Mouse (Mus musculus): ENCODE measurements at regions not wholly inside any gene's neighbourhood (a gene's known extent, or its start where the extent isn't known, plus 50 kb on each side); places are given as distances from the start of the nearest gene placed in this dataset.

GRCm38 (mm10) chr10:118760441-118760840 is 109.6 kb downstream of the Dyrk2 start:
- ATAC-seq (replicated peaks; ENCODE audit: poor library complexity), result no peak

- ATAC-seq (replicated peaks; ENCODE audit: poor library complexity), result peak; percentile 56
Observed at GRCm38 (mm10) chr10:118761101-118761868, 108.7 kb downstream of the Dyrk2 start.

GRCm38 (mm10) chr10:118765051-118765450 is 105.0 kb downstream of the Dyrk2 start:
- ATAC-seq (replicated peaks; ENCODE audit: poor library complexity), result no peak

GRCm38 (mm10) chr10:118765544-118766441 is 104.2 kb downstream of the Dyrk2 start:
- peak; percentile 76 for ATAC-seq (replicated peaks; ENCODE audit: poor library complexity)

GRCm38 (mm10) chr10:118766826-118767225 is 103.2 kb downstream of the Dyrk2 start:
- no peak for ATAC-seq (replicated peaks; ENCODE audit: poor library complexity)

GRCm38 (mm10) chr10:118769751-118770150 is 100.3 kb downstream of the Dyrk2 start:
- ATAC-seq (replicated peaks; ENCODE audit: poor library complexity), result no peak

GRCm38 (mm10) chr10:118778656-118779055 is 91.4 kb downstream of the Dyrk2 start:
- ATAC-seq (replicated peaks; ENCODE audit: poor library complexity), result peak; percentile 85

- peak; percentile 30; the same call in 1 of the 2 replicates for ATAC-seq (replicated peaks; ENCODE audit: poor library complexity)
Observed at GRCm38 (mm10) chr10:118780831-118781569, 89.0 kb downstream of the Dyrk2 start.

- peak; percentile 60 for ATAC-seq (replicated peaks; ENCODE audit: poor library complexity)
Observed at GRCm38 (mm10) chr10:118781811-118782232, 88.2 kb downstream of the Dyrk2 start.

- no peak for ATAC-seq (replicated peaks; ENCODE audit: poor library complexity)
Observed at GRCm38 (mm10) chr10:118782646-118783045, 87.4 kb downstream of the Dyrk2 start.

- ATAC-seq (replicated peaks; ENCODE audit: poor library complexity), result peak; percentile 75
Observed at GRCm38 (mm10) chr10:118787280-118787690, 82.7 kb downstream of the Dyrk2 start.

- ATAC-seq (replicated peaks; ENCODE audit: poor library complexity), result no peak
Observed at GRCm38 (mm10) chr10:118792352-118793100, 77.5 kb downstream of the Dyrk2 start.

GRCm38 (mm10) chr10:118793794-118794193 is 76.2 kb downstream of the Dyrk2 start:
- no peak for ATAC-seq (replicated peaks; ENCODE audit: poor library complexity)

- ATAC-seq (replicated peaks; ENCODE audit: poor library complexity), result no peak
Observed at GRCm38 (mm10) chr10:118794395-118795060, 75.5 kb downstream of the Dyrk2 start.

GRCm38 (mm10) chr10:118795061-118795407 is 75.0 kb downstream of the Dyrk2 start:
- ATAC-seq (replicated peaks; ENCODE audit: poor library complexity), result no peak

GRCm38 (mm10) chr10:118796512-118796911 is 73.5 kb downstream of the Dyrk2 start:
- ATAC-seq (replicated peaks; ENCODE audit: poor library complexity), result peak; percentile 87

- ATAC-seq (replicated peaks; ENCODE audit: poor library complexity), result no peak
Observed at GRCm38 (mm10) chr10:118797256-118797655, 72.8 kb downstream of the Dyrk2 start.

GRCm38 (mm10) chr10:118799767-118800166 is 70.2 kb downstream of the Dyrk2 start:
- no peak for ATAC-seq (replicated peaks; ENCODE audit: poor library complexity)

- ATAC-seq (replicated peaks; ENCODE audit: poor library complexity), result peak; percentile 10; the same call in 1 of the 2 replicates
Observed at GRCm38 (mm10) chr10:118803922-118804557, 66.0 kb downstream of the Dyrk2 start.
